Mouse (Mus musculus) hindbrain, embryonic 11.5 days (tissue): ENCODE data around the gene Dmac2. TPM values are rescaled to one million over a fixed set of nuclear protein-coding genes. Genes with fewer than 3 reads are reported as not detected.
A peak's percentile ranks its signal among the peaks of the same experiment; 100 is the strongest.

Experiments
- ATAC-seq: fragments of 200-750 bp; cut with Nextera tagmentation; 2 replicates; pipeline ENCODE4 v1.8.0; 2017; ENCODE audit warnings: mild to moderate bottlenecking, moderate TSS enrichment, moderate library complexity; ENCODE audit not compliant: low FRiP score
- DNase-seq: peaks from one replicate; pipeline ENCODE4 v3.0.0-alpha.2; 2015; ENCODE audit warnings: low spot score
- H3K27ac ChIP-seq: fragments of 300-500 bp; sonication (generic); 2 replicates; pipeline ENCODE4 v1.5.1; 2014; ENCODE audit warnings: mild to moderate bottlenecking, low read depth, low read length
- H3K27me3 ChIP-seq: fragments of 300-500 bp; sonication (generic); 2 replicates; pipeline ENCODE4 v1.6.1; 2014; ENCODE audit warnings: mild to moderate bottlenecking, low read length, moderate library complexity, mixed read lengths; ENCODE audit not compliant: control insufficient read depth, insufficient read depth
- H3K36me3 ChIP-seq: fragments of 300-500 bp; sonication (generic); 2 replicates; pipeline ENCODE4 v1.6.1; 2014; ENCODE audit warnings: mild to moderate bottlenecking, low read length, moderate library complexity, mixed read lengths; ENCODE audit not compliant: control insufficient read depth, insufficient read depth
- H3K4me1 ChIP-seq: fragments of 300-500 bp; sonication (generic); replicated peaks from 2 replicates; pipeline ENCODE4 v1.6.1; 2014; ENCODE audit warnings: low read length, mixed read lengths; ENCODE audit not compliant: control insufficient read depth, insufficient read depth
- H3K4me2 ChIP-seq: fragments of 300-500 bp; sonication (generic); replicated peaks from 2 replicates; pipeline ENCODE4 v1.6.1; 2014; ENCODE audit warnings: mild to moderate bottlenecking, low read depth, low read length
- H3K4me3 ChIP-seq: fragments of 300-500 bp; sonication (generic); 2 replicates; pipeline ENCODE4 v1.5.1; 2014; ENCODE audit warnings: low read depth, low read length
- H3K9ac ChIP-seq: fragments of 300-500 bp; sonication (generic); 2 replicates; pipeline ENCODE4 v1.6.1; 2014; ENCODE audit warnings: low read depth, low read length
- H3K9me3 ChIP-seq: fragments of 300-500 bp; sonication (generic); 2 replicates; pipeline ENCODE4 v1.6.1; 2016; ENCODE audit warnings: low read length; ENCODE audit not compliant: control insufficient read depth
- WGBS: fragments of 180-500 bp; shearing (Covaris S2); extraction: QIAGEN DNeasy Blood & Tissue Kit; methylation state at CpG from one replicate; pipeline ENCODE4 v1.1.7; 2014; 5-methylcytosine and 5-hydroxymethylcytosine counted together
- polyA plus RNA-seq: library from polyadenylated mRNA; unstranded; fragments of >200 nt; fragmentation: Nextera tagmentation; extraction: Ambion mirVana; gene quantifications from 2 replicates; pipeline ENCODE4 v1.2.1, GENCODE M21; 2014

Gene Dmac2
- polyA plus RNA-seq, 1 experiment from 2014 or later: 25.1 TPM

- no peaks in the 10 kb centered on the region for H3K4me1 ChIP-seq
- no peak overlapping the region for H3K4me2 ChIP-seq
- no peaks in the 10 kb centered on the region for H3K27me3 ChIP-seq
- H3K4me3 ChIP-seq: no peak overlapping the region
- ATAC-seq (no peak), DNase-seq (no peak)
- H3K9ac ChIP-seq: no peak overlapping the region
- 87% methylated on average over 5 of the region's 5 CpGs for WGBS
- no peaks in the 10 kb centered on the region for H3K36me3 ChIP-seq
- H3K9me3 ChIP-seq: no peaks in the 10 kb centered on the region
- H3K27ac ChIP-seq: no peak overlapping the region
Observed at GRCm38 (mm10) chr7:25584651-25585050, 34.6 kb upstream of the Dmac2 start.

GRCm38 (mm10) chr7:25585351-25586204 is 33.6 kb upstream of the Dmac2 start:
- Histone ChIP-seq H3K9ac (no peak overlapping the region), H3K27me3 (no peaks in the 10 kb centered on the region), H3K27ac (no peak overlapping the region), H3K4me2 (no peak overlapping the region), H3K9me3 (no peaks in the 10 kb centered on the region), H3K4me1 (no peaks in the 10 kb centered on the region), H3K36me3 (no peaks in the 10 kb centered on the region), H3K4me3 (no peak overlapping the region)
- ATAC-seq (no peak), DNase-seq (no peak)
- WGBS: 83% methylated on average over 9 of the region's 9 CpGs

- no peak overlapping the region for H3K9ac ChIP-seq
- no peaks in the 10 kb centered on the region for H3K4me1 ChIP-seq
- no peaks in the 10 kb centered on the region for H3K36me3 ChIP-seq
- 86% methylated on average over 2 of the region's 2 CpGs for WGBS
- DNase-seq (no peak), ATAC-seq (no peak)
- no peak overlapping the region for H3K27ac ChIP-seq
- H3K4me3 ChIP-seq: no peak overlapping the region
- H3K4me2 ChIP-seq: no peak overlapping the region
- no peaks in the 10 kb centered on the region for H3K9me3 ChIP-seq
- H3K27me3 ChIP-seq: no peaks in the 10 kb centered on the region
Observed at GRCm38 (mm10) chr7:25591226-25591625, 28.0 kb upstream of the Dmac2 start.

GRCm38 (mm10) chr7:25593859-25594258 is 25.4 kb upstream of the Dmac2 start:
- H3K27me3 ChIP-seq: no peaks in the 10 kb centered on the region
- no peak overlapping the region for H3K4me3 ChIP-seq
- no peak for ATAC-seq

GRCm38 (mm10) chr7:25599663-25600062 is 19.6 kb upstream of the Dmac2 start:
- Histone ChIP-seq H3K4me3 (no peak overlapping the region), H3K9ac (no peak overlapping the region), H3K27me3 (no peaks in the 10 kb centered on the region), H3K9me3 (no peaks in the 10 kb centered on the region), H3K36me3 (no peaks in the 10 kb centered on the region), H3K4me1 (no peaks in the 10 kb centered on the region), H3K27ac (no peak overlapping the region), H3K4me2 (no peak overlapping the region)
- DNase-seq (peak; percentile 88), ATAC-seq (no peak)
- WGBS: 16% methylated on average over 10 of the region's 10 CpGs

More at GRCm38 (mm10) chr7:25593859-25594258, 25.4 kb upstream of the Dmac2 start:
- Histone ChIP-seq H3K27ac (no peak overlapping the region), H3K9me3 (no peaks in the 10 kb centered on the region), H3K4me2 (no peak overlapping the region), H3K4me1 (no peaks in the 10 kb centered on the region), H3K36me3 (no peaks in the 10 kb centered on the region), H3K9ac (no peak overlapping the region)
- WGBS: 84% methylated on average over 3 of the region's 3 CpGs
- no peak for DNase-seq

GRCm38 (mm10) chr7:25600666-25601065 is 18.5 kb upstream of the Dmac2 start:
- ATAC-seq: no peak
- 88% methylated on average over 11 of the region's 11 CpGs for WGBS
- no peak overlapping the region for H3K9ac ChIP-seq

GRCm38 (mm10) chr7:25601346-25601745 is 17.9 kb upstream of the Dmac2 start:
- no peak for DNase-seq
- no peak overlapping the region for H3K27ac ChIP-seq
- no peaks in the 10 kb centered on the region for H3K27me3 ChIP-seq
- no peaks in the 10 kb centered on the region for H3K9me3 ChIP-seq
- H3K9ac ChIP-seq: no peak overlapping the region
- ATAC-seq: no peak
- 88% methylated on average over 16 of the region's 16 CpGs for WGBS
- no peak overlapping the region for H3K4me3 ChIP-seq
- H3K4me2 ChIP-seq: no peak overlapping the region
- no peaks in the 10 kb centered on the region for H3K4me1 ChIP-seq
- no peaks in the 10 kb centered on the region for H3K36me3 ChIP-seq

More at GRCm38 (mm10) chr7:25600666-25601065, 18.5 kb upstream of the Dmac2 start:
- Histone ChIP-seq H3K9me3 (no peaks in the 10 kb centered on the region), H3K27me3 (no peaks in the 10 kb centered on the region), H3K4me2 (no peak overlapping the region), H3K27ac (no peak overlapping the region), H3K36me3 (no peaks in the 10 kb centered on the region), H3K4me1 (no peaks in the 10 kb centered on the region), H3K4me3 (no peak overlapping the region)
- DNase-seq: no peak

- no peak for ATAC-seq
- Histone ChIP-seq H3K27me3 (no peaks in the 10 kb centered on the region), H3K4me2 (no peak overlapping the region), H3K4me3 (no peak overlapping the region), H3K9me3 (no peaks in the 10 kb centered on the region), H3K9ac (no peak overlapping the region), H3K27ac (no peak overlapping the region), H3K36me3 (no peaks in the 10 kb centered on the region), H3K4me1 (no peaks in the 10 kb centered on the region)
- no peak for DNase-seq
- WGBS: 82% methylated on average over 4 of the region's 4 CpGs
Observed at GRCm38 (mm10) chr7:25606625-25607063, 12.6 kb upstream of the Dmac2 start.

GRCm38 (mm10) chr7:25607196-25607595 is 12.0 kb upstream of the Dmac2 start:
- no peaks in the 10 kb centered on the region for H3K27me3 ChIP-seq
- H3K9ac ChIP-seq: no peak overlapping the region
- no peak for DNase-seq
- H3K27ac ChIP-seq: no peak overlapping the region
- H3K36me3 ChIP-seq: no peaks in the 10 kb centered on the region
- H3K4me1 ChIP-seq: no peaks in the 10 kb centered on the region
- WGBS: 94% methylated on average over 2 of the region's 2 CpGs
- no peak for ATAC-seq
- H3K4me2 ChIP-seq: no peak overlapping the region
- H3K9me3 ChIP-seq: no peaks in the 10 kb centered on the region
- no peak overlapping the region for H3K4me3 ChIP-seq
